Mouse (Mus musculus) adipocyte (in vitro differentiated cells): ENCODE measurements around the gene Acp4.
"Not testable (repeated sequence)": the region's sequence is repeated elsewhere in the genome, so short reads cannot be mapped to it uniquely, and the experiment has no call there.

ENCODE experiments used
- DNase-seq: peaks from one replicate; pipeline ENCODE4 v3.0.0-alpha.2; 2016; ENCODE audit warnings: low spot score

Gene Acp4

DNA sequence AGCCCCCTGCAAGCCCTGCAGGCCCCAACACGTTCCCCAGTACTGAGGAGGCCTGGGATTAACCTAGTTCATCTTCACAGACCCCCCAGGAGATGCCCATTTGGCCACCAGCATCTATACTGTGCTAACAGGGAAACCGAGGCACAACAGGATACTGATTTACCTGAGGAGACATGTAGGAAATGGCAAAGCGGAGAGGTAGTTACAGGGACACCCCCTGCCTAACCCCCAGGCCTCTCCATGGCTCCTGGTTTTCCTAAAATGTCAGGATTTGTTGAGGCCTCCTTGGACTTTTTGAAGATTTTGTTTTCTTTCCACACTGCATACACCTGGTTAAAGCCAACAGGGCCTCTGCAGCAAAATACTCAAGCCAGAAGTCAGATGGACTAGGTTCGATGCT is at the start of gene Acp4:
Gene Acp4, minus strand, starts transcription at position 101 of the 400 bp plus-strand sequence.
- no peak for DNase-seq

DNA sequence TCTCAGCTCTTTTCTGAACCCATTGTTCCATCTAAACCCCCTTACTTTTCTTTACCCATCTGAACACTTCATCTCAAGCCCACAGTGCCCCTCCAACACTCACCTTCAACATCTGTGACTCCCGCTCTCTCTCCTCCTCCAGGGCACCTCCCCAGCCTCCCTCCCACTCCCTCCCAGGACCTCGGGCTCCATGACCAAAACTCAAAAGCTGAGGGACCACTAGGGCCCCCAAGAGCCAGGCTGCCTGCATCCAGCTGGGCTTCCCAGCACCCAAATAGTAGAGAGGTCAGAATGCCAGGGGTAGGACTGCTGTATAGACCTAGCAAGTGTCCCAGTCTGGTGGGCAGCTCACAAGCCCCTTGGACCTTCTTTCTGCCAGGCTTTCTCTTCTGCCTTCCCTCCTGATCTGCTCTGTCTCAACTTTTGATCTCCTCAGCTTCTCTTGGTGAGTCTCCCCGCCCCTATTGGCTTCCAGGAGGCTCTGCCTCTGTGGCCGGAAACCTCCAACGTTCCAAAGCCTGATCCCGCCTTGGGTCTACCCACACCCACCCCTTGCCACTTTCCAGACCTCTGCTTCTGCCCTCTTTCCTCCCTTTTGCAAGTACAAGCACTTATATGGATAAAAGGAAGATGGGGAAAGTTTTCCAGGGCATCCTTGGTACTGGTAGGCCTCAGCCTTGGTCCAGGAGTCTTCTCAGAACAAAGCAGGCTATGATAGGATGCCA is 49.5 kb upstream of the Acp4 start, which contains the start of gene Clec11a:
Gene Clec11a, minus strand, starts transcription at position 387 of the 725 bp plus-strand sequence.
- DNase-seq, result no peak

- DNase-seq, result no peak
Observed at GRCm38 (mm10) chr7:44305686-44306085, 48.5 kb upstream of the Acp4 start.

- peak; percentile 97 for DNase-seq
Observed at GRCm38 (mm10) chr7:44304775-44305641, 47.8 kb upstream of the Acp4 start.

- DNase-seq, result no peak
Observed at GRCm38 (mm10) chr7:44304463-44304774, 47.2 kb upstream of the Acp4 start.

GRCm38 (mm10) chr7:44303346-44304340 is 46.5 kb upstream of the Acp4 start:
- DNase-seq, result no peak

DNA sequence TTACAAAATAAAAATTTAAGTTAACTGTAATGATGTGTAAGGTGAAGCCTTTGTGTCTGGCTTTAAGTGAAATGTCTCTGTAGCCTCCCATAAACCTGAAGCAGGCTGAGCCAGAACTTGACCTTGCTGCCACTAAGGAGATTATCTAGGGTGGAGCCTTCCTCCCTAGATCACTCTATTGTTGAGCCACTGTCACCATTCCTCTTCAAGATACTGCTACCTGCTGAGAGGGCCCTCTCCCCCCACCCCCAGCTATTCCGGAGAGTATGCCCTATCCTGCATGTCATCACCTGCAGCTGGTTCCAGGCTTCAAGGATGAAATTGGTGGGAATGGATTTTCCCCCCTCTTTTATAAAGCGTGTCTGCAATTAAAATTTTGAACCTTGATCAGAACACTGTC is 40.3 kb upstream of the Acp4 start:
- DNase-seq, result not testable (repeated sequence)

GRCm38 (mm10) chr7:44291418-44291817 is 34.2 kb upstream of the Acp4 start:
- DNase-seq, result no peak

- DNase-seq, result peak; percentile 5
Observed at GRCm38 (mm10) chr7:44290986-44291385, 33.8 kb upstream of the Acp4 start.

GRCm38 (mm10) chr7:44287760-44288159 is 30.6 kb upstream of the Acp4 start:
- no peak for DNase-seq

GRCm38 (mm10) chr7:44281586-44281985 is 24.4 kb upstream of the Acp4 start:
- DNase-seq, result no peak

GRCm38 (mm10) chr7:44280959-44281358 is 23.8 kb upstream of the Acp4 start:
- no peak for DNase-seq

GRCm38 (mm10) chr7:44277250-44277622 is 20.1 kb upstream of the Acp4 start:
- no peak for DNase-seq

DNA sequence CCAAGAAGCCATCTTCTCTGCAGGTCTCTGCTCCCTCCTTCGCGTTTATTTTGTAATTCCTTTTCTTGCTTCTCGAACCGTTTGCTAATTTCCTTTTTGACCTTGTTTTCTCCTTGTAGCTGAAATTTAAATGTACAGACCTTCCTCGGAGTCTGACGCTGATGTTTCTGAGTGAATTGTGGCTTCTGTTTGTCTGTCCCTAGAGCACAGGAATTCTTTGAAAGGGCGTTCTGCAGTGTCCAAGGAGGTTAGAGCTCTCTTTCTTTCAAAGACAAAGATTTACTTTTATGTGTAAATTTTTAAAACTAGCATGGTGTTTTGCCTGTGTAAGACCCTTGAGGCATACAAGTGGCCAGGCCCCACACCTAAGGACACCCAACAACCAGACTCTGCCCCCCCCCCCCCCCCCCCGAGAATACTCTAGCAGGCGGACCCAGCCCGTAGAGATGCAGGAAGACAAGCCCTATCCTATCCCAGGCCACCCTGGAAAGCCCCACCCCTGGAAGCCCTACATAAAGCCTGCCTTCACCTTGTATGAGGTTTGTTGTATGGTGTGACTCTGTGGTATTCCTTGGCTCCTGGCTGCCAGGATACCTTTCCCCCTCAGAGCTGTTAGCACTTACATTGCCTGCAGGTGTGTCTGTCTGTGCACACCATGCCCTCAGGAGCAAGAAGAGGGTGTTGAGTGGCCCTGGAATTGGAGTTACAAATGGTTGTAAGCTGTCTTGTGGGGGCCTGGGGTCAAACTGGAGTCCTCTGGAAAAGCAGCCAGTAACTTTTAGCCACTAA is 19.5 kb upstream of the Acp4 start:
- no peak for DNase-seq

- no peak for DNase-seq
Observed at GRCm38 (mm10) chr7:44275546-44275945, 18.4 kb upstream of the Acp4 start.

DNA sequence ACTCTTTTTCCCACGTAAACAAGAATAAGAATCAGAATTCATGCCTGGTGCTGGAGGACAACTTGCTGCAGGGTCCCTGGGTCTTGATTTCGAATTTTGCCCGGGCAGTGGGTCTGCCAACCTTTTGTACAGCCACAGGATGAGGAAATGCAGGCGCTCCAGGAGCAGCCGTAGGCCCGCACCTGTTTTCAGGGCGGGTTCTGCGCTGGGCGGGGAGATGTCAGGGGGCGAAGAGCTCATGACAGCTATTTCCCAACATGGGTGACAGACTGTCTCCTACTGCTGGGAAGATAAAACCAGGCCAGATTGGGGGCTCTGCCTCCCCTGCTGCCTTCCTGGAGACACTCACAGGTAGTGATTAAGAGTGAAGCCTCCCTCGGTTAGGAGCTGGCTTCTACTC is 16.9 kb upstream of the Acp4 start:
- no peak for DNase-seq

DNA sequence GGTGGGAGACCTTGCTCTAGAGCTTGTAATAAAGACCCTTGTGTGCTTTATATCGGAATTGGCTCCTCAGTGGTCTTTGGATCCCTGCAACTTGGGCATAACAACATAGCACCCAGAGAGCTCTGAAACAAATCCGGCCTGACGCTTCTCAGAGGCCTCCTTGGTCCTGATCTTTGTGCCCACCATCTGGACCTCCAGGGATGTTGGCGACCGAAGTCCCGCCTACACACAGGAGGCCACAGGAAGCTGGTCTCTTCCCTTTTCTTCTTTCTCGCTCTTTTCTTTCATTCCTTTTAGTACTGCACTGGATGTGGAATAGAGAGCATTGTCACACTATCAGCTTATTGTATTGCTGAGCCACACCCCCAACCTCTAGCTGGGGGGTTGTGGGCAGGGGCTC is 16.3 kb upstream of the Acp4 start:
- no peak for DNase-seq

DNA sequence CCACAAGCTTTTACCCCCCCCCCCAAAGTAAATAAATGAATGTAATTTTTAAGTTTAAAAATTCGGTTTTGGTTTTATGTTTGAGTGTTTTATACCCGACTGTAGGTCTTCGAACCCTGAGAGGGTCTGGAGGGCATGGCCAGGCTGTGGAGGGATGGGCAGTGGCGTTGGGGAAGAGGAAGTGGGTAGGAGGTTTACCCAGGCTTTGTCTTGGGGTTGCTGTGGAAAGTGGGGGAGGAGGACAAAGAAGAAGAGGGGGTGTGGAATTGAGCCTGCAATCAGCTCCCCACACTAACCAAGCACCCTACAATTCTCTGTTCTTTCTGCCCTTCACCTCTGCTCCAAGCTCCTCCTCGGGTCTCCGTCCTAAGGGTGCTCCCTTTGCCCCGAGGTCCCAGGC is 15.4 kb upstream of the Acp4 start:
- no peak for DNase-seq

GRCm38 (mm10) chr7:44271309-44271708 is 14.1 kb upstream of the Acp4 start:
- DNase-seq, result peak; percentile 75

GRCm38 (mm10) chr7:44269397-44269796 is 12.2 kb upstream of the Acp4 start:
- DNase-seq, result no peak

DNA sequence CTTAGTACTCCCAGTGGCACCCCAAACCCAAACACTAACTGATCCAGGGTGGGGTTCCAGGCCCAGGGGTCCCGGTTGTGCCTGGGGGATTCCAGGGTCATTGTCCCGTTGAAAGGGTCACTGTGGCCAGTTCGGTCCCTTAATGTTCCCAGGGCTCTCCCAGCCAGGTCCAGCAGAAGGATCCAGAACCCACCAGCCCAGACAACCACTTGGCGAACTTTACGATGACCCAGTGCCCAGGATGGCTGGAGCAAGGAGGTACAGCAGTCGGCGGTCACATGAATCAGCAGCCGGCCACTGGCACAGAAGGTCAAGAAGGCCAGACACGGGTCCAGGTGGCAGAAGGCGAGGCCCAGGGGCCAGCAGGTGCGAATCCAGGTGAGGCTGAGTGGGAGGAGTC is 10.9 kb upstream of the Acp4 start:
- DNase-seq, result no peak
